Mouse (Mus musculus) Muller cell, postnatal 12 days (primary cell): ENCODE measurements at regions not wholly inside any gene's neighbourhood (a gene's known extent, or its start where the extent isn't known, plus 50 kb on each side); places are given as distances from the start of the nearest gene placed in this dataset.
"Not testable (repeated sequence)": the region's sequence is repeated elsewhere in the genome, so short reads cannot be mapped to it uniquely, and the experiment has no call there.

Experiments
- DNase-seq: peaks from one replicate; pipeline ENCODE4 v3.0.0-alpha.2; 2015; ENCODE audit errors: inconsistent ontology term

GRCm38 (mm10) chr5:13654173-13654572, 137.2 kb upstream of the Speer3 start:
- DNase-seq = no peak

DNA sequence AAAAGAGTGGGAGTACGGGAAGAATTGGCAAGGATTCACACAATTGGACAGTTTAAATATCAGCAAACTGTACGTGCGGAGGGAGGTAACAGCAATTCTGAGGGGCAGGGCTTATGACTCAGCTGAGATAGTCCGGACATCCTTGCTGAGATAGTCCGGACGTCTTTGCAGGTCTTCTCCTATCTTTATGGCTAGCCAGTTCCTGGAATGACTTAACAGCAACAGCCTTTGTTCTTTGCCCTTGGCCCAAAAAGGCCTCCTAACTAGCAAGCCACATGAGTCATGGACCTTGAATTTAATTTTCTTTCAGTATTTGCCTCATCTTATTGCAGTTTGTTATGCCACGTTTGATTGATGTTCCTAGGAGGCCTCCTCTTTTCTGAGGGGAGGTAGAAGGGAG, 133.1 kb upstream of the Speer3 start:
- not testable (repeated sequence) for DNase-seq

- DNase-seq = peak; percentile 16
These were observed 131.9 kb upstream of the Speer3 start for GRCm38 (mm10) chr5:13659514-13659913.

- peak; percentile 52 for DNase-seq
These were observed 124.0 kb upstream of the Speer3 start for GRCm38 (mm10) chr5:13667444-13667843.

- no peak for DNase-seq
These were observed 122.6 kb upstream of the Speer3 start for GRCm38 (mm10) chr5:13668840-13669239.

GRCm38 (mm10) chr5:13690929-13691806, 100.3 kb upstream of the Speer3 start:
- peak; percentile 72 for DNase-seq

DNA sequence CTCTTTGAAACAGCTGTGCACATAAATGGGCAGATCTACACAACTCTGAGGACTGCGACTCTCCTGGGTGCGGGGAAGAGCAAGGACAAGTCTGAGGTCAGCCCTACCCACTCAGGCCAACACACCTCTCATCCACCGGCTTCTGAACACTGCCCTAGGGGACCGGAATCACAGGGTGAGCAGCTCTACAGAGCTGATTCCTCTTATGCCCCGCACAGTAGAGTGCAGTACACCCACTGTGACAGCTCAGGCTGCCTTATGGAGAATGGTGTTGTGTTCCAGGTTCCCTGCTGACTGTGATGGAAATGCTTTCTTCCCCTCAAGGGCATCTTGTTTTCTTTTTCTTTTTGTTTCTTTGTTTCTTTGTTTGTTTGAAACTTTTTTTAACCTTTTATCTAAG, 96.6 kb upstream of the Speer3 start:
- no peak for DNase-seq
